18 mouse cellular contexts compared by ENCODE assay signal in the genomic region with DNA sequence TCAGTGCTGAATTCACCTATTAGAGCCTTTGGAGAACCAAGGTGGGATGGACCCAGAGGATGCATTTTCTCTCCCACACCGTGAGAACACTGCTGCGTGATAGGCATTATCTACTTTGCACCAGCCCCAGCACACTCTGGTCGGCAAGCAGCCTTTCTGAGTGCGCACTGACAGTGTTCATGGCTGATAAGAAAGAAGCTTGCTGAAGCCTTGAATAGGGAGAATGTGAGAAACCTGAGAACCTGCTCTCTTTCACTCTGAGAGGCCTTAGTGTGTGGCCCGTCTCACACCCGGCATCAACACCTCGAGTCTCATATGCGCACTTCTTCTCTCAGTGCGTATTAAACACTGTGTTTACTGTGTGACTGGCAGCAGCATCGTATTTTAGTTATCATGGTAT. TPM values are rescaled to one million over a fixed set of nuclear protein-coding genes. Genes with fewer than 3 reads are reported as not detected.
A peak's percentile ranks its signal among the peaks of the same experiment; 100 is the strongest.
DNase-seq lines count a peak whose midpoint lies in the region; ATAC-seq and TF ChIP-seq lines count a peak whose summit lies in the region.
"Had no signal": no experiment of that assay in that cellular context is flagged by ENCODE, and none has a peak within 500 bp of the region (broad histone marks: within the 10 kb centered on the region; RNA-seq: fewer than 3 reads in every experiment).

No protein-coding gene starts in this region.

- H3K79me2 ChIP-seq in heart, adult 2 months (replicated peaks; ENCODE audit: control insufficient read depth, insufficient read depth, low read length), result no peaks in the 10 kb centered on the region

- H3K4me3 ChIP-seq in heart, embryonic 10.5 days, result no peak overlapping the region; the same call in 1 of the 2 replicates
- no peak overlapping the region for H3K4me3 ChIP-seq in heart, adult 2 months
- H3K4me3 ChIP-seq in bone marrow, adult 2 months (replicated peaks; ENCODE audit: control insufficient read depth, low read depth, low read length), result no peak overlapping the region
- H3K4me3 ChIP-seq: forebrain, embryonic 13.5 days; hindbrain, embryonic 15.5 days; myocyte had no signal

- no peak for TF ChIP-seq CTCF in heart, adult 2 months (IDR thresholded peaks at IDR 0.05)
- TF ChIP-seq CTCF in bone marrow, adult 2 months (IDR thresholded peaks at IDR 0.05; ENCODE audit: control insufficient read depth, insufficient read depth, low read length), result no peak

- 17% methylated on average over 10 of the region's 10 CpGs for WGBS in heart, embryonic 10.5 days
- WGBS in heart, adult 2 months, result 56% methylated on average over 10 of the region's 10 CpGs
- 68% methylated on average over 10 of the region's 10 CpGs for WGBS in bone marrow, adult 2 months

- H3K4me1 ChIP-seq in heart, embryonic 10.5 days, result peaks cover 18% of the 10 kb centered on the region
- H3K4me1 ChIP-seq in heart, adult 2 months (ENCODE audit: control insufficient read depth, insufficient read depth, low read length), result no peaks in the 10 kb centered on the region
- peaks cover 2% of the 10 kb centered on the region; the same call in 1 of the 2 replicates for H3K4me1 ChIP-seq in bone marrow, adult 2 months (ENCODE audit: control insufficient read depth, insufficient read depth, low read length)
- H3K4me1 ChIP-seq: forebrain, embryonic 13.5 days; hindbrain, embryonic 15.5 days had no signal

- peak; percentile 57 to 61; a peak in 2 of 4 replicates for ATAC-seq in hematopoietic stem cell, adult 5-6 weeks (replicated peaks in 1 of 2; ENCODE audit: insufficient read depth in 1 of 2, low FRiP score in 2 of 2, low TSS enrichment in 1 of 2, low read depth in 1 of 2, poor library complexity in 2 of 2, severe bottlenecking in 2 of 2)
- ATAC-seq: forebrain, embryonic 13.5 days had no signal

- TF ChIP-seq EP300 in heart, adult 2 months (IDR thresholded peaks at IDR 0.05; ENCODE audit: insufficient read depth, low read depth, low read length), result no peak

- no peak overlapping the region for H3K9ac ChIP-seq in heart, adult 2 months (ENCODE audit: low read depth, low read length)
- H3K9ac ChIP-seq: forebrain, embryonic 13.5 days; hindbrain, embryonic 15.5 days had no signal

- 0 out of 2 replicates have a peak, but pooled peaks cover 4% of the 10 kb centered on the region for H3K27me3 ChIP-seq in heart, embryonic 10.5 days (ENCODE audit: insufficient read depth, poor library complexity, severe bottlenecking)
- H3K27me3 ChIP-seq in heart, adult 2 months (ENCODE audit: control insufficient read depth, insufficient read depth, low read length), result no peaks in the 10 kb centered on the region
- H3K27me3 ChIP-seq: forebrain, embryonic 13.5 days; hindbrain, embryonic 15.5 days had no signal

- H3K9me3 ChIP-seq in heart, embryonic 10.5 days, result no peaks in the 10 kb centered on the region
- H3K9me3 ChIP-seq: forebrain, embryonic 13.5 days; G1E; hindbrain, embryonic 15.5 days had no signal

- DNase-seq in heart, embryonic 10.5 days (ENCODE audit: low spot score), result peak; percentile 95
- DNase-seq in heart, adult 2 months, result no peak
- peak; percentile 64 to 79 for DNase-seq in spleen, postnatal 10 days (ENCODE audit: low spot score in 2 of 2)
- no peak for DNase-seq in left cerebral cortex, postnatal 10 days (ENCODE audit: extremely low spot score in 1 of 2, low spot score in 2 of 2)
- no peak for DNase-seq in MN1 (ENCODE audit: low spot score)
- DNase-seq in cerebellum, adult 9-11 months, result no peak
- DNase-seq: cerebellum, postnatal 10 days; gastrocnemius, postnatal 36 days; kidney, postnatal 25 days; lung, postnatal 10 days; retina, postnatal 1 day had no signal

- intact Hi-C loops in heart, adult 2 months (cut with DNase I), result no loop called here
- intact Hi-C loops in left cerebral cortex, postnatal 10 days (cut with DNase I), result no loop called here

- peak overlapping the region; percentile 44; the same call in 1 of the 2 replicates for H3K27ac ChIP-seq in heart, embryonic 10.5 days
- H3K27ac ChIP-seq in heart, adult 2 months, result no peak overlapping the region
- peak overlapping the region; percentile 82 for H3K27ac ChIP-seq in bone marrow, adult 2 months (ENCODE audit: control insufficient read depth, insufficient read depth, low read depth, low read length, poor library complexity)
- H3K27ac ChIP-seq: forebrain, embryonic 13.5 days; hindbrain, embryonic 15.5 days had no signal

- no peaks in the 10 kb centered on the region for H3K36me3 ChIP-seq in heart, embryonic 10.5 days
- H3K36me3 ChIP-seq in heart, adult 2 months (ENCODE audit: control insufficient read depth, insufficient read depth, low read length), result no peaks in the 10 kb centered on the region
- H3K36me3 ChIP-seq: G1E; hindbrain, embryonic 15.5 days had no signal

- TF ChIP-seq POLR2A in heart, adult 2 months (IDR thresholded peaks at IDR 0.05; ENCODE audit: insufficient read depth, low read depth, low read length), result no peak
- no peak for TF ChIP-seq POLR2A in bone marrow, adult 2 months (IDR thresholded peaks at IDR 0.05; ENCODE audit: borderline replicate concordance, control insufficient read depth, low read depth, low read length)

RNA-seq across cellular contexts. Expression of a gene that starts 7.6 kb away (rescaled TPM):
- 25.5 and 30.8 TPM in 2 replicates for polyA plus RNA-seq in heart, embryonic 10.5 days (2016; fragmentation: Nextera tagmentation; extraction: Ambion mirVana)
- total RNA-seq in heart, adult 2 months (2021), result 10 to 100 TPM; 14.3 to 15.2 TPM
- polyA plus RNA-seq in heart, adult 2 months (2012; rRNA removed), result 6.8 and 9.2 TPM in 2 replicates
- polyA plus RNA-seq in bone marrow, adult 2 months (2011; ENCODE audit: insufficient read depth, insufficient read length, low replicate concordance, missing spikeins), result 67.5 and 169 TPM in 2 replicates
- 384 and 452 TPM in 2 replicates for total RNA-seq in hematopoietic stem cell, adult 5-6 weeks (2017)
- 1 to 10 TPM; 8.0 to 8.1 TPM for total RNA-seq in left cerebral cortex, postnatal 10 days (2021)
- polyA plus RNA-seq: myocyte had no signal

RNA-seq across cellular contexts. Expression of a gene that starts 7.8 kb away (rescaled TPM):
- polyA plus RNA-seq in heart, embryonic 10.5 days (2016; fragmentation: Nextera tagmentation; extraction: Ambion mirVana), result 0.13 TPM in 1 of 2 replicates, not detected in the other
- total RNA-seq in heart, adult 2 months (2021), result not detected
- 0.04 and 0.06 TPM in 2 replicates for polyA plus RNA-seq in heart, adult 2 months (2012; rRNA removed)
- not detected in 2 replicates for polyA plus RNA-seq in bone marrow, adult 2 months (2011; ENCODE audit: insufficient read depth, insufficient read length, low replicate concordance, missing spikeins)
- total RNA-seq in hematopoietic stem cell, adult 5-6 weeks (2017), result not detected in 2 replicates
- not detected for total RNA-seq in left cerebral cortex, postnatal 10 days (2021)
- total RNA-seq: adrenal gland, adult 18-20 months; G1E; gastrocnemius, postnatal 36 days had no signal
- polyA plus RNA-seq: G1E; hindbrain, embryonic 15.5 days; myocyte had no signal

Comparison
In these comparisons a context has a peak if more than half of its experiments do, and no peak if none do; other contexts are left out.
1. DNase-seq: peak in heart, embryonic 10.5 days (single experiment) and spleen, postnatal 10 days (2 of 2); none in heart, adult 2 months (0 of 2), left cerebral cortex, postnatal 10 days (0 of 2), MN1 (single experiment) and cerebellum, adult 9-11 months (single experiment).
2. RNA of a gene that starts 7.6 kb away (total RNA-seq): 384 to 452 TPM in hematopoietic stem cell, adult 5-6 weeks; 14.3 to 15.2 TPM in heart, adult 2 months and 8.0 to 8.1 TPM in left cerebral cortex, postnatal 10 days; every median in the first group is over 10 times any median in the second.